Mouse (Mus musculus): ENCODE results near the gene Neto2. TPM values are rescaled to one million over a fixed set of nuclear protein-coding genes. Genes with fewer than 3 reads are reported as not detected.

The Neto2 gene
- 0.18 TPM for polyA plus RNA-seq (2012; fragmentation: generic; extraction: Trizol)
- long read RNA-seq, experiment 1: 0 reads
- long read RNA-seq, experiment 2: 0 reads

DNA sequence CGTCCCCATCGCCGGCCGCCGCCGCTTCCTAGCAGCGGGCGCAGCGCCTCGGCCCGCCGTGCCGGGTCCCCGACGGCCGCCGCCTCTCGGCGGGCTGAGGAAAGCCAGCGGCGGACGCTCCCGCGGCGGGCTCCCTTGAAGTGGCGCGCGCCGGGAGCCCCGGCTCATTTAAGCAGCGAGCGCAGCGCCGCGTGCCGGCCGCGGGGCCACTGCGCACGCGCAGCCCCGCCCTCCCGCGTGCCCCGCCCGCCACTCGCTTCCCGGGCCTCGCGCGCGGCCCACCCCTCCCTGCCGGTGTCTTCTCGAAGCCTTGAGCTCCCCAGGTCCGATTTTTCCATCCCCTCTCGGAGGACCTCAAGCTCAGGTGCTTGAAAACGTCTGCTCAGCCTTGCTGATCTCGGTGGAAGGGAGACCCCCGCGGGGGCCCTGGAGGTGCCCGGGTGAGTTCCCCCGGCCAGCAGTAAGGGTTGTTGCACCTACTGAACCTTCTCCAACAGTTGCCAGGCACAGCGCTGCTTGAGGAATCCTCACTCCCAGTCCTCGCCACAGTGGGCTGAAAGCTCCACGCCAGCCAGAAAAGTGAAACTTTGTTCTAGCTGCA, at the start of gene Neto2:
Neto2 (minus strand) TSS at position 174 of the 601 bp plus-strand sequence.
- no peak within 1 kb of the TSS for H3K4me3 ChIP-seq (ENCODE audit: insufficient read depth, poor library complexity, severe bottlenecking)
- no peaks in the 10 kb centered on the region for H3K79me3 ChIP-seq (ENCODE audit: low read depth)
- H3K79me2 ChIP-seq (ENCODE audit: control insufficient read depth, insufficient read depth): no peaks in the 10 kb centered on the region
- no peaks in the 10 kb centered on the region for H3K36me3 ChIP-seq (ENCODE audit: control insufficient read depth, insufficient read depth)
- TF ChIP-seq MYOG (IDR thresholded peaks at IDR 0.05; ENCODE audit: control insufficient read depth, extremely low read depth, insufficient read length) (no peak), CTCF (IDR thresholded peaks at IDR 0.05; ENCODE audit: control insufficient read depth, insufficient read depth, insufficient read length) (no peak)
- H3ac ChIP-seq (ENCODE audit: control insufficient read depth, insufficient read length, low read depth): peak within 1 kb of the TSS; percentile 40
- peaks cover 18% of the 10 kb centered on the region for H3K27me3 ChIP-seq (ENCODE audit: control insufficient read depth, insufficient read depth, insufficient read length)

- Histone ChIP-seq H3K79me2 (ENCODE audit: control insufficient read depth, insufficient read depth) (no peaks in the 10 kb centered on the region), H3K36me3 (ENCODE audit: control insufficient read depth, insufficient read depth) (no peaks in the 10 kb centered on the region), H3K4me3 (ENCODE audit: insufficient read depth, poor library complexity, severe bottlenecking) (no peak overlapping the region), H3K27me3 (ENCODE audit: control insufficient read depth, insufficient read depth, insufficient read length) (no peaks in the 10 kb centered on the region), H3ac (ENCODE audit: control insufficient read depth, insufficient read length, low read depth) (no peak overlapping the region), H3K79me3 (ENCODE audit: low read depth) (no peaks in the 10 kb centered on the region)
- TF ChIP-seq MYOG (IDR thresholded peaks at IDR 0.05; ENCODE audit: control insufficient read depth, extremely low read depth, insufficient read length): no peak
- no peak for TF ChIP-seq CEBPB (IDR thresholded peaks at IDR 0.05; ENCODE audit: low read depth)
Observed at GRCm38 (mm10) chr8:85745053-85745452, 44.3 kb upstream of the Neto2 start.

GRCm38 (mm10) chr8:85730545-85730944, 29.8 kb upstream of the Neto2 start:
- Histone ChIP-seq H3K79me2 (ENCODE audit: control insufficient read depth, insufficient read depth) (no peaks in the 10 kb centered on the region), H3K36me3 (ENCODE audit: control insufficient read depth, insufficient read depth) (peaks cover 1% of the 10 kb centered on the region), H3K4me3 (ENCODE audit: insufficient read depth, poor library complexity, severe bottlenecking) (no peak overlapping the region), H3K79me3 (ENCODE audit: low read depth) (no peaks in the 10 kb centered on the region), H3ac (ENCODE audit: control insufficient read depth, insufficient read length, low read depth) (no peak overlapping the region), H3K27me3 (ENCODE audit: control insufficient read depth, insufficient read depth, insufficient read length) (no peaks in the 10 kb centered on the region)
- no peak for TF ChIP-seq MAX (IDR thresholded peaks at IDR 0.05)
- no peak for TF ChIP-seq FOSL1 (IDR thresholded peaks at IDR 0.05; ENCODE audit: insufficient read depth, low read length, poor library complexity, severe bottlenecking)
- no peak for TF ChIP-seq USF1 (IDR thresholded peaks at IDR 0.05; ENCODE audit: low read depth)
- TF ChIP-seq MYOD1 (IDR thresholded peaks at IDR 0.05; ENCODE audit: control insufficient read depth, insufficient read length, low read depth): no peak
- no peak for TF ChIP-seq MYOG (IDR thresholded peaks at IDR 0.05; ENCODE audit: control insufficient read depth, extremely low read depth, insufficient read length)
- TF ChIP-seq CTCF (IDR thresholded peaks at IDR 0.05; ENCODE audit: control insufficient read depth, insufficient read depth, insufficient read length): no peak
- no peak for TF ChIP-seq CEBPB (IDR thresholded peaks at IDR 0.05; ENCODE audit: low read depth)

DNA sequence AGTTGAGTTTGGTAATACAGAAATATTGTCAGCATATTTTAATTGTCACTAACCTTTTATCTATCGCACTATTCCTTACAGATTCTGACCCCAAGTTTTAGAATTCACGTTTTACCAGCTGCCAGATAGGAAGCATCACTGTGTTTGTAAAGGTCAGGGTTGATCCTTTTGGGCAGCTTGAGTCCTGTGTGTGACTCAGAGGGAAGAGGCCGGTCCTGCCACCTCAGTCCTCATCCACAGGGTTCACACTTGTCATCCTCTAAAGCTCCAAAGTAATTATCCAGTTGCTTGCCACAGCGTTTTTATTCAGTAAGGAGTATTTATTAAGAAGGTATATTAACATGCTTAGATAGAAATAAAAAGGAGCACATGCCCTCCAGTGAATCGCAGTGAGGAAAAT, 16.5 kb upstream of the Neto2 start:
- TF ChIP-seq CEBPB (IDR thresholded peaks at IDR 0.05; ENCODE audit: low read depth) (no peak), MYOG (IDR thresholded peaks at IDR 0.05; ENCODE audit: control insufficient read depth, extremely low read depth, insufficient read length) (no peak), FOSL1 (IDR thresholded peaks at IDR 0.05; ENCODE audit: insufficient read depth, low read length, poor library complexity, severe bottlenecking) (no peak), USF1 (IDR thresholded peaks at IDR 0.05; ENCODE audit: low read depth) (no peak)
- H3ac ChIP-seq (ENCODE audit: control insufficient read depth, insufficient read length, low read depth): no peak overlapping the region
- no peak overlapping the region for H3K4me3 ChIP-seq (ENCODE audit: insufficient read depth, poor library complexity, severe bottlenecking)
- H3K79me2 ChIP-seq (ENCODE audit: control insufficient read depth, insufficient read depth): no peaks in the 10 kb centered on the region
- H3K27me3 ChIP-seq (ENCODE audit: control insufficient read depth, insufficient read depth, insufficient read length): no peaks in the 10 kb centered on the region
- peaks cover 5% of the 10 kb centered on the region for H3K36me3 ChIP-seq (ENCODE audit: control insufficient read depth, insufficient read depth)
- no peaks in the 10 kb centered on the region for H3K79me3 ChIP-seq (ENCODE audit: low read depth)

DNA sequence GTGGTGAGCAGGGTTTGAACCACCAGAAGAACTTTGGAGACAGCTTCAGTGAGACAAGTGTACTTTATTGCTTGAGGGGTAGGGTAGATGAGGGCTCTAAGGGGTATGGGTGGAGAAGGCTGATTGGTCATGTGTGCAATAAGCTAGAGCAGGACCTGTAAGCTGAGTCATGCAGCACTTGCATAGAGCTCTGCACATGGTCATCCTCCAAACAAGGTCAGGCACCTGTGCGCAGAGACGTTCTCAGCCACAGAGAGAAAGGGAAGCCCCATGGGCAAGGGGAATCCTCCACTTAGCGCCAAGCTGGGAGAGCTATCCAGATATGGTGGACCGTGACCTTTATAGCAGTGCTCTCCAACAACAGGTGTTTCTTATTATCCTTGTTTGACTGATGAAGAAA, 16.0 kb upstream of the Neto2 start:
- Histone ChIP-seq H3ac (ENCODE audit: control insufficient read depth, insufficient read length, low read depth) (no peak overlapping the region), H3K79me3 (ENCODE audit: low read depth) (no peaks in the 10 kb centered on the region), H3K4me3 (ENCODE audit: insufficient read depth, poor library complexity, severe bottlenecking) (no peak overlapping the region), H3K27me3 (ENCODE audit: control insufficient read depth, insufficient read depth, insufficient read length) (no peaks in the 10 kb centered on the region), H3K36me3 (ENCODE audit: control insufficient read depth, insufficient read depth) (peaks cover 1% of the 10 kb centered on the region), H3K79me2 (ENCODE audit: control insufficient read depth, insufficient read depth) (no peaks in the 10 kb centered on the region)
- TF ChIP-seq CEBPB (IDR thresholded peaks at IDR 0.05; ENCODE audit: low read depth) (no peak), MYOG (IDR thresholded peaks at IDR 0.05; ENCODE audit: control insufficient read depth, extremely low read depth, insufficient read length) (no peak), CTCF (IDR thresholded peaks at IDR 0.05; ENCODE audit: control insufficient read depth, insufficient read depth, insufficient read length) (no peak), MAX (IDR thresholded peaks at IDR 0.05) (no peak), USF1 (IDR thresholded peaks at IDR 0.05; ENCODE audit: low read depth) (no peak), FOSL1 (IDR thresholded peaks at IDR 0.05; ENCODE audit: insufficient read depth, low read length, poor library complexity, severe bottlenecking) (no peak), MYOD1 (IDR thresholded peaks at IDR 0.05; ENCODE audit: control insufficient read depth, insufficient read length, low read depth) (no peak)

GRCm38 (mm10) chr8:85706988-85707387, 6.3 kb upstream of the Neto2 start:
- TF ChIP-seq MYOD1 (IDR thresholded peaks at IDR 0.05; ENCODE audit: control insufficient read depth, insufficient read length, low read depth) (no peak), USF1 (IDR thresholded peaks at IDR 0.05; ENCODE audit: low read depth) (no peak), FOSL1 (IDR thresholded peaks at IDR 0.05; ENCODE audit: insufficient read depth, low read length, poor library complexity, severe bottlenecking) (no peak), MYOG (IDR thresholded peaks at IDR 0.05; ENCODE audit: control insufficient read depth, extremely low read depth, insufficient read length) (no peak), MAX (IDR thresholded peaks at IDR 0.05) (no peak), CTCF (IDR thresholded peaks at IDR 0.05; ENCODE audit: control insufficient read depth, insufficient read depth, insufficient read length) (no peak), CEBPB (IDR thresholded peaks at IDR 0.05; ENCODE audit: low read depth) (no peak)
- Histone ChIP-seq H3K4me3 (ENCODE audit: insufficient read depth, poor library complexity, severe bottlenecking) (no peak overlapping the region), H3K79me2 (ENCODE audit: control insufficient read depth, insufficient read depth) (no peaks in the 10 kb centered on the region), H3K36me3 (ENCODE audit: control insufficient read depth, insufficient read depth) (no peaks in the 10 kb centered on the region), H3K27me3 (ENCODE audit: control insufficient read depth, insufficient read depth, insufficient read length) (peaks cover 4% of the 10 kb centered on the region), H3ac (ENCODE audit: control insufficient read depth, insufficient read length, low read depth) (no peak overlapping the region), H3K79me3 (ENCODE audit: low read depth) (no peaks in the 10 kb centered on the region)
